In the genomic region with DNA sequence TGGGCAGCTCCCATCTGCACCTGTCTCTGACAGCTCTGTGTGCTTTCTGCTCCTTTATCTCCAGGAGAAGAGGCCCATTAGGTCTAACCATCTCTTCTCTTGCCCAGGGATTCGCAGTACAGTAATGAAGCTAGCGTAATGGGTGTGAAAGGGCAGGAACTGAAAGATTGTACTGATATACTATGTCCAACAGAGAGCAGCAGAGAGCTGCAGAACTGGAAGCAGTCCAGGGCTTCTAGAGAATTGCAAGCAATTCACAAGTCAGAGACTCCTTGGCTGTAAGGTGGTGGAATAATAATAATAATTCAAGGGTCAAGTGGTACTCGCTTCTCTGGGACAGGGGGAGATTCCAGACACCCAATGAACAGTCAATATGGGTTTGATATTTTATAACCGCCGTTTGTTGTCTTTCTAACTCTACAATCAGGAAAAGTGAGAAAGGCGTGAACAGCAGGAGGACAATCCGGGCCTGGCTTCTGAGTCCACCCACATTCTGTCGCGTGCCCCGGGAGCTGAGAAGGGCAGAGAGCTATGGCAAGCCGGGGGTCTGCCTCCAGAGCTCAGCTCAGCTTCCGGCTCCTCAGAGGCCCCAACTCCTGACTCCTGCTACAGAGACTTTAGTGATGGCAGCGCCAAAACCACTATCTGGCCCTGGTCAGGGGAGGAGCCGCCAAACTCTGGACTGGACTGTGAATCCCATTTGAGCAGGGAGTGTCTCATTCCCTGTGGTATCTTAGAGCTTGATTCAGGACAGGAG, we compare ENCODE assay signal across 8 mouse cellular contexts. TPM values are rescaled to one million over a fixed set of nuclear protein-coding genes. Genes with fewer than 3 reads are reported as not detected.
DNase-seq lines count a peak whose midpoint lies in the region; ATAC-seq lines count a peak whose summit lies in the region.

No protein-coding gene starts in this region.

- DNase-seq in 416B (ENCODE audit: low read depth) = peak; percentile 81
- peak; percentile 66 for DNase-seq in adrenal gland, adult 2 months
- peak; percentile 52 for DNase-seq in embryonic facial prominence, embryonic 10.5 days (ENCODE audit: low spot score)
- peak; percentile 70 to 88 for DNase-seq in heart, adult 18-20 months
- peak; percentile 59 to 60 for DNase-seq in left cerebral cortex, postnatal 10 days (ENCODE audit: extremely low spot score in 1 of 2, low spot score in 2 of 2)
- DNase-seq in right cerebral cortex, postnatal 10 days (ENCODE audit: low spot score in 2 of 2) = peak; percentile 78 to 81

- 0 out of 2 replicates have a peak overlapping the region, but pooled peaks have one; percentile 28 for H3K4me3 ChIP-seq in embryonic facial prominence, embryonic 10.5 days
- no peak overlapping the region for H3K4me3 ChIP-seq in intestine, embryonic 16.5 days (ENCODE audit: low read length)

- no peak overlapping the region for H3K27ac ChIP-seq in embryonic facial prominence, embryonic 10.5 days (replicated peaks)
- no peak overlapping the region for H3K27ac ChIP-seq in intestine, embryonic 16.5 days (ENCODE audit: low read length)

- H3K4me1 ChIP-seq in embryonic facial prominence, embryonic 10.5 days = 0 out of 2 replicates have a peak, but pooled peaks cover 4% of the 10 kb centered on the region
- no peaks in the 10 kb centered on the region for H3K4me1 ChIP-seq in intestine, embryonic 16.5 days (ENCODE audit: control insufficient read depth, insufficient read depth, low read length)

- peak; percentile 72 for ATAC-seq in intestine, embryonic 16.5 days
- ATAC-seq in megakaryocyte-erythroid progenitor cell, adult 5-6 weeks (replicated peaks; ENCODE audit: low FRiP score, low TSS enrichment, poor library complexity, severe bottlenecking) = peak; percentile 96

- H3K4me2 ChIP-seq in intestine, embryonic 16.5 days (ENCODE audit: low read depth, low read length) = no peak overlapping the region

- intact Hi-C loops in left cerebral cortex, postnatal 10 days (cut with DNase I) = loop anchor here (5.0 to 10.0 kb wide), 5 partner anchors 108 to 590 kb away; no protein-coding TSS in a partner anchor

- no peak overlapping the region for H3K9ac ChIP-seq in intestine, embryonic 16.5 days (ENCODE audit: low read depth, low read length)

- WGBS in embryonic facial prominence, embryonic 10.5 days = 36% methylated on average over 14 of the region's 14 CpGs
- 33% methylated on average over 14 of the region's 14 CpGs for WGBS in intestine, embryonic 16.5 days

- no peaks in the 10 kb centered on the region for H3K9me3 ChIP-seq in embryonic facial prominence, embryonic 10.5 days
- no peaks in the 10 kb centered on the region for H3K9me3 ChIP-seq in intestine, embryonic 16.5 days (ENCODE audit: control insufficient read depth, low read length)

- H3K27me3 ChIP-seq in embryonic facial prominence, embryonic 10.5 days (replicated peaks; ENCODE audit: low read depth, poor library complexity, severe bottlenecking) = no peaks in the 10 kb centered on the region
- no peaks in the 10 kb centered on the region for H3K27me3 ChIP-seq in intestine, embryonic 16.5 days (replicated peaks; ENCODE audit: control insufficient read depth, insufficient read depth, low read length)

- peaks cover 21% of the 10 kb centered on the region for H3K36me3 ChIP-seq in embryonic facial prominence, embryonic 10.5 days (replicated peaks)
- H3K36me3 ChIP-seq in intestine, embryonic 16.5 days (ENCODE audit: control insufficient read depth, insufficient read depth, low read length) = peaks cover 4% of the 10 kb centered on the region; the same call in 1 of the 2 replicates

RNA-seq across cellular contexts. Expression of gene Jkamp, which starts 19.3 kb away (rescaled TPM):
- 10 to 100 TPM; 48.0 to 49.0 TPM for total RNA-seq in adrenal gland, adult 2 months (2021)
- 92.1 and 92.2 TPM in 2 replicates for polyA plus RNA-seq in adrenal gland, adult 2 months (2012; rRNA removed)
- 72.1 and 72.6 TPM in 2 replicates for polyA plus RNA-seq in embryonic facial prominence, embryonic 10.5 days (2016; fragmentation: Nextera tagmentation; extraction: Ambion mirVana)
- 10 to 100 TPM; 18.3 to 21.3 TPM for total RNA-seq in heart, adult 18-20 months (2021)
- 49.5 and 59.6 TPM in 2 replicates for polyA plus RNA-seq in intestine, embryonic 16.5 days (2015; fragmentation: Nextera tagmentation; extraction: Ambion mirVana)
- total RNA-seq in left cerebral cortex, postnatal 10 days (2021) = 10 to 100 TPM; 51.3 to 56.0 TPM
- total RNA-seq in megakaryocyte-erythroid progenitor cell, adult 5-6 weeks (2014; fragmentation: Nextera tagmentation) = 21.2 and 25.1 TPM in 2 replicates
- 10.9 and 18.4 TPM in 2 replicates for total RNA-seq in megakaryocyte-erythroid progenitor cell, adult 5-6 weeks (2017)

RNA-seq across cellular contexts. Expression of gene L3hypdh, which starts 19.5 kb away (rescaled TPM):
- 10 to 100 TPM; 15.3 to 18.9 TPM for total RNA-seq in adrenal gland, adult 2 months (2021)
- polyA plus RNA-seq in adrenal gland, adult 2 months (2012; rRNA removed) = 103 and 106 TPM in 2 replicates
- polyA plus RNA-seq in embryonic facial prominence, embryonic 10.5 days (2016; fragmentation: Nextera tagmentation; extraction: Ambion mirVana) = 10.9 and 11.2 TPM in 2 replicates
- total RNA-seq in heart, adult 18-20 months (2021) = 1 to 10 TPM; 7.9 to 8.9 TPM
- 13.6 and 15.7 TPM in 2 replicates for polyA plus RNA-seq in intestine, embryonic 16.5 days (2015; fragmentation: Nextera tagmentation; extraction: Ambion mirVana)
- 1 to 10 TPM; 3.4 to 3.8 TPM for total RNA-seq in left cerebral cortex, postnatal 10 days (2021)
- not detected in 2 replicates for total RNA-seq in megakaryocyte-erythroid progenitor cell, adult 5-6 weeks (2014; fragmentation: Nextera tagmentation)
- 0.80 TPM in 1 of 2 replicates, not detected in the other for total RNA-seq in megakaryocyte-erythroid progenitor cell, adult 5-6 weeks (2017)

RNA-seq across cellular contexts. Expression of gene Gpr135, which starts 33.8 kb away (rescaled TPM):
- 1 to 10 TPM; 2.6 to 2.7 TPM for total RNA-seq in adrenal gland, adult 2 months (2021)
- polyA plus RNA-seq in adrenal gland, adult 2 months (2012; rRNA removed) = 14.1 and 16.2 TPM in 2 replicates
- polyA plus RNA-seq in embryonic facial prominence, embryonic 10.5 days (2016; fragmentation: Nextera tagmentation; extraction: Ambion mirVana) = 0.38 and 0.76 TPM in 2 replicates
- under 1 TPM; 0.35 to 0.51 TPM for total RNA-seq in heart, adult 18-20 months (2021)
- polyA plus RNA-seq in intestine, embryonic 16.5 days (2015; fragmentation: Nextera tagmentation; extraction: Ambion mirVana) = 0.36 and 0.38 TPM in 2 replicates
- total RNA-seq in left cerebral cortex, postnatal 10 days (2021) = 10 to 100 TPM; 14.1 to 15.5 TPM
- total RNA-seq in megakaryocyte-erythroid progenitor cell, adult 5-6 weeks (2014; fragmentation: Nextera tagmentation) = not detected in 2 replicates
- total RNA-seq in megakaryocyte-erythroid progenitor cell, adult 5-6 weeks (2017) = not detected in 2 replicates

Comparison
In these comparisons a context has a peak if more than half of its experiments do, and no peak if none do; other contexts are left out.
1. RNA of gene Gpr135, which starts 33.8 kb away (total RNA-seq): 14.1 to 15.5 TPM in left cerebral cortex, postnatal 10 days; 2.6 to 2.7 TPM in adrenal gland, adult 2 months, 0.35 to 0.51 TPM in heart, adult 18-20 months and not detected in megakaryocyte-erythroid progenitor cell, adult 5-6 weeks; every median in the first group is over 4 times any median in the second.
2. Peak in every context shown above with its lines, with median percentiles within 50 percentile points of each other: DNase-seq.